Mouse (Mus musculus) lung, postnatal 0 days (tissue): ENCODE measurements around the gene Lrp5.

Experiments
- CTCF ChIP-seq: IDR thresholded peaks from 2 replicates; pipeline ENCODE4 v1.5.1; 2016; ENCODE audit warnings: antibody characterized with exemption, mild to moderate bottlenecking
- EP300 ChIP-seq: IDR thresholded peaks from 2 replicates; pipeline ENCODE4 v1.6.1; 2016; ENCODE audit warnings: antibody characterized with exemption, mild to moderate bottlenecking, control low read depth

DNA sequence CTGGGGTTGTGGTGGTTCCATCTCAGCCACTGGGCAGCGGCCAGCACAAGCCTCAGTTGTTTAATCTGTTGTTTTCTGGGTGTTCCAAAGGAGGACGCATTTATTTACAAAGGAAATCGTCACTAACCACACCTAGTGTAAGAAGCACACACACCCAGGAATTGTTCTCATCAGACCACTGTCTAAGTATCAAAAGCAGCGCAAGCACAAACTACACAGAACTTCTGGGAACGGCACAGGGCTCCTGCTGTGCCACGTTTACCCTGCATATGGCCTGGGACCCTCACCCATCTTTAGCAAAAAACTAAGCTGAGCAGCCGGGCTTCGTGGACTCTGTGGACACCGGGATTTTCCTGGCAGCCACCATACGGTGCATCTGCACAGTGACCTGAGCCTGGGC, 17.8 kb downstream of the Lrp5 start:
- TF ChIP-seq CTCF (no peak), EP300 (peak; percentile 57)
